Mouse (Mus musculus) lung, adult 2 months (tissue): ENCODE measurements at regions not wholly inside any gene's neighbourhood (a gene's known extent, or its start where the extent isn't known, plus 50 kb on each side); places are given as distances from the start of the nearest gene placed in this dataset.

ENCODE experiments used
- CTCF ChIP-seq: fragments of 200-500 bp; IDR thresholded peaks from 2 replicates; pipeline ENCODE4 v1.5.1; 2011; ENCODE audit warnings: mild to moderate bottlenecking, low read length, control low read depth; ENCODE audit not compliant: insufficient read depth
- POLR2A ChIP-seq: fragments of 200-500 bp; IDR thresholded peaks from 2 replicates; pipeline ENCODE4 v1.6.1; 2011; ENCODE audit warnings: low read depth, mild to moderate bottlenecking, control low read depth, low read length, borderline replicate concordance; ENCODE audit errors: extremely low read depth

GRCm38 (mm10) chr3:149101785-149102184 is 111.4 kb upstream of the Adgrl2 start:
- no peak for TF ChIP-seq POLR2A
- TF ChIP-seq CTCF = no peak
